Mouse (Mus musculus) embryonic facial prominence, embryonic 13.5 days (tissue): ENCODE data around the gene Ppp1r18. TPM values are rescaled to one million over a fixed set of nuclear protein-coding genes. Genes with fewer than 3 reads are reported as not detected.
A peak's percentile ranks its signal among the peaks of the same experiment; 100 is the strongest.

Source experiments
- ATAC-seq: fragments of 200-750 bp; cut with Nextera tagmentation; 2 replicates; pipeline ENCODE4 v1.8.0; 2017; ENCODE audit warnings: low read depth; ENCODE audit not compliant: insufficient number of reproducible peaks, insufficient read depth, low FRiP score, low TSS enrichment
- H3K27ac ChIP-seq: fragments of 300-500 bp; sonication (generic); 2 replicates; pipeline ENCODE4 v1.5.1; 2015; ENCODE audit warnings: moderate library complexity, mild to moderate bottlenecking, inconsistent platforms
- H3K27me3 ChIP-seq: fragments of 300-500 bp; sonication (generic); 2 replicates; pipeline ENCODE4 v1.6.1; 2015; ENCODE audit warnings: mild to moderate bottlenecking, inconsistent platforms
- H3K36me3 ChIP-seq: fragments of 300-500 bp; sonication (generic); 2 replicates; pipeline ENCODE4 v1.6.1; 2015; ENCODE audit warnings: mild to moderate bottlenecking, inconsistent platforms
- H3K4me1 ChIP-seq: fragments of 300-500 bp; sonication (generic); 2 replicates; pipeline ENCODE4 v1.6.1; 2015; ENCODE audit warnings: inconsistent platforms
- H3K4me2 ChIP-seq: fragments of 300-500 bp; sonication (generic); 2 replicates; pipeline ENCODE4 v1.6.1; 2015; ENCODE audit warnings: moderate library complexity, mild to moderate bottlenecking, inconsistent platforms
- H3K4me3 ChIP-seq: fragments of 300-500 bp; sonication (generic); 2 replicates; pipeline ENCODE4 v1.5.1; 2015; ENCODE audit warnings: mild to moderate bottlenecking, inconsistent platforms
- H3K9ac ChIP-seq: fragments of 300-500 bp; sonication (generic); 2 replicates; pipeline ENCODE4 v1.6.1; 2015; ENCODE audit warnings: mild to moderate bottlenecking, inconsistent platforms
- H3K9me3 ChIP-seq: fragments of 300-500 bp; sonication (generic); 2 replicates; pipeline ENCODE4 v1.6.1; 2016; ENCODE audit warnings: inconsistent platforms
- WGBS: fragments of 180-500 bp; shearing (Covaris S2); methylation state at CpG from one replicate; pipeline ENCODE4 v1.1.7; 2015; ENCODE audit warnings: mixed read lengths; 5-methylcytosine and 5-hydroxymethylcytosine counted together
- polyA plus RNA-seq: library from polyadenylated mRNA; unstranded; fragments of >200 nt; fragmentation: Nextera tagmentation; extraction: Ambion mirVana; gene quantifications from 2 replicates; pipeline ENCODE4 v1.2.1, GENCODE M21; 2015

The Ppp1r18 gene
- polyA plus RNA-seq, 1 experiment from 2014 or later, result 25.4 TPM

GRCm38 (mm10) chr17:35903992-35904355 lies 38.6 kb downstream of the Ppp1r18 start:
- Histone ChIP-seq H3K4me1 (peaks cover 12% of the 10 kb centered on the region), H3K27ac (0 out of 2 replicates have a peak overlapping the region, but pooled peaks have one; percentile 2), H3K9me3 (no peaks in the 10 kb centered on the region), H3K27me3 (no peaks in the 10 kb centered on the region), H3K36me3 (peaks cover 90% of the 10 kb centered on the region), H3K4me2 (no peak overlapping the region), H3K4me3 (no peak overlapping the region), H3K9ac (no peak overlapping the region)
- ATAC-seq, result no peak
- WGBS, result 87% methylated on average over 4 of the region's 4 CpGs

DNA sequence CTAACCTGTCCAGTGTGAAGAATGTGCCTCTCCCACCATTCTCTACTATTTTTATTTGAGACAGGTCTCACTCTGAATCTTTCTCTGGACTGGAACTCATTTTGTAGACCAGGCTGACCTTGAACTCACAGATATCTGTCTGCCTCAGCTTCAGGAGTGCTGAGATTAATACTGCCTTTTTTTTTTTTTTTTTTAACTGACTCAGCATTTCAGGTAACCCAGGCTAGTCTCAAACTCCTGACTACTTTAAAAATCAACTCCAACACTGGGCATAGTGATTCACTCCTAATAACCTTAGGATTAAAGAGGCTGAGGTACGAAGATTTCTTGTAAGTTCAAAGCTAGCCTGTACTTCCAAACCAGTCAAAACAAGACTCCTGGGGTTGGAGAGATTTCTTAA lies 40.2 kb downstream of the Ppp1r18 start:
- Histone ChIP-seq H3K9me3 (no peaks in the 10 kb centered on the region), H3K27me3 (no peaks in the 10 kb centered on the region), H3K27ac (no peak overlapping the region), H3K4me3 (no peak overlapping the region), H3K36me3 (peaks cover 74% of the 10 kb centered on the region), H3K4me1 (peaks cover 20% of the 10 kb centered on the region), H3K9ac (no peak overlapping the region), H3K4me2 (no peak overlapping the region)
- no peak for ATAC-seq
- 98% methylated on average over 1 of the region's 1 CpGs for WGBS

- H3K9me3 ChIP-seq, result no peaks in the 10 kb centered on the region
- H3K4me3 ChIP-seq, result no peak overlapping the region
- peaks cover 72% of the 10 kb centered on the region for H3K36me3 ChIP-seq
- H3K27me3 ChIP-seq, result no peaks in the 10 kb centered on the region
- H3K27ac ChIP-seq, result no peak overlapping the region
- no peak overlapping the region for H3K4me2 ChIP-seq
- peaks cover 20% of the 10 kb centered on the region for H3K4me1 ChIP-seq
- 70% methylated on average over 2 of the region's 2 CpGs for WGBS
- ATAC-seq, result no peak
- no peak overlapping the region for H3K9ac ChIP-seq
Observed at GRCm38 (mm10) chr17:35907609-35908008, 42.2 kb downstream of the Ppp1r18 start.

DNA sequence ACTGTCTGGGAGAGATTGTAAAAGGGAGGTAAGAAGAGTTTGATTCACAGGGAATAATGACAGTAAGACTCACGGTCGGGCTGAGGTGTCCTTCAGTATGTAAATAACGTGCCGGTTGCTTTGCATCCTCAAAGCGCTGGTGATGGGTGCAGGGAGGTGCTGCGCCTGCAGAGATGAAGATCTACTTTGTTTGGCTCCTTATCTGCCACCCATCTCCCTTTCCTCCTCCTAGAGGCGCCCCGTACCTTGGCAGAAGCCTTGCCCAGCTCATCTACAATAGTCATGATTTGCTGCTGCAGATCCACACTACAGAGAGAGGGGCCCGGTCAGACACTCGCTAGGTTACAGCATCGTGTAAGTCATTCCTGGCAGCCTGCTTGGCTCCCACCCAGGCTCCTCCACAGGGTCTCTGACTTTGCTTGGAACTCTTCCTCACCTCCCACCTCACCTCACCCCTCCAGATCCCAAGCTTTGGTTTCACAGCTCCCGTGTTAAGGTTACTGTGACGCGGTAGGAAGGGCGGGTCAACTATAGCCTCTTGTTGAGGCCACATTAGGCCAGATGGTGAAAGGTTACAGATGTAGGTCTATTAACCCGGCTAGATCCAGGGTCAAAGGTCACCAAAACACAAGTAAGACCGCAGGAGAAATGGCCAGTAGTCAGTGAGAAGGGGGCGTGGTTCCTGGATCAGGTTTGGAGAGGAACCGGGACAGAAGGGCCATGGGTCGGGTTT lies 44.0 kb downstream of the Ppp1r18 start:
- H3K27ac ChIP-seq, result peak overlapping the region; percentile 85
- H3K4me2 ChIP-seq, result peak overlapping the region; percentile 85
- H3K4me1 ChIP-seq, result peaks cover 20% of the 10 kb centered on the region
- peaks cover 70% of the 10 kb centered on the region for H3K36me3 ChIP-seq
- peak; percentile 20; the same call in 1 of the 2 replicates for ATAC-seq
- peak overlapping the region; percentile 75 for H3K4me3 ChIP-seq
- 21% methylated on average over 20 of the region's 20 CpGs for WGBS
- no peaks in the 10 kb centered on the region for H3K27me3 ChIP-seq
- H3K9ac ChIP-seq, result peak overlapping the region; percentile 85
- no peaks in the 10 kb centered on the region for H3K9me3 ChIP-seq

GRCm38 (mm10) chr17:35909919-35910369 lies 44.6 kb downstream of the Ppp1r18 start, which contains the start of gene Atat1:
Gene Atat1 (minus strand): TSS chr17:35910075.
- Histone ChIP-seq H3K27me3 (no peaks in the 10 kb centered on the region), H3K9me3 (no peaks in the 10 kb centered on the region), H3K4me2 (peak within 1 kb of the TSS; percentile 85), H3K9ac (peak within 1 kb of the TSS; percentile 85), H3K4me1 (peaks cover 20% of the 10 kb centered on the region), H3K36me3 (peaks cover 70% of the 10 kb centered on the region), H3K4me3 (peak within 1 kb of the TSS; percentile 75), H3K27ac (peak within 1 kb of the TSS; percentile 85)
- 3% methylated on average over 25 of the region's 25 CpGs for WGBS
- peak; percentile 84 for ATAC-seq

DNA sequence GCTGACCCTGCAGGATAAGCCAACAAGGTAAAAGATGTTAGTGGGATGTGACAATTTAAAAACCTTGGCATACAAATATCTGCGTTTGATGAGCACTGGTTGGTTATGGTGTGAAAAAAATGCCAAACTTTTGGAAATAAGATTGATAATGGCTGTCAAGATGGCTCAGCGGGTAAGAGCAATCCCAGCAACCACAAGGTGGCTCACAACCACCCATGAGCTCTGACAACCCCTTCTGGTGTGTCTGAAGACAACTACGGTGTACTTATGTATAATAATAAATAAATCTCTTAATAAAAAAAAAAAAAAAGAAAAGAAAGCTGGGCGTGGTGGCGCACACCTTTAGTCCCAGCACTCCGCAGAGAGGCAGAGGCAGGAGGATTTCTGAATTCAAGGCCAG lies 49.6 kb downstream of the Ppp1r18 start:
- Histone ChIP-seq H3K36me3 (peaks cover 33% of the 10 kb centered on the region), H3K27ac (no peak overlapping the region), H3K4me3 (peak overlapping the region; percentile 72), H3K4me1 (peaks cover 15% of the 10 kb centered on the region), H3K4me2 (peak overlapping the region; percentile 80), H3K9ac (no peak overlapping the region), H3K9me3 (no peaks in the 10 kb centered on the region), H3K27me3 (no peaks in the 10 kb centered on the region)
- ATAC-seq, result no peak
- WGBS, result 87% methylated on average over 6 of the region's 6 CpGs

GRCm38 (mm10) chr17:35915538-35916296 lies 50.3 kb downstream of the Ppp1r18 start:
- Histone ChIP-seq H3K27me3 (no peaks in the 10 kb centered on the region), H3K27ac (peak overlapping the region; percentile 97), H3K4me3 (peak overlapping the region; percentile 72), H3K4me2 (peak overlapping the region; percentile 80), H3K9me3 (no peaks in the 10 kb centered on the region), H3K9ac (peak overlapping the region; percentile 97), H3K4me1 (peaks cover 20% of the 10 kb centered on the region), H3K36me3 (peaks cover 33% of the 10 kb centered on the region)
- 0 out of 2 replicates have a peak, but pooled peaks have one; percentile 1 for ATAC-seq
- WGBS, result 2% methylated on average over 28 of the region's 28 CpGs

DNA sequence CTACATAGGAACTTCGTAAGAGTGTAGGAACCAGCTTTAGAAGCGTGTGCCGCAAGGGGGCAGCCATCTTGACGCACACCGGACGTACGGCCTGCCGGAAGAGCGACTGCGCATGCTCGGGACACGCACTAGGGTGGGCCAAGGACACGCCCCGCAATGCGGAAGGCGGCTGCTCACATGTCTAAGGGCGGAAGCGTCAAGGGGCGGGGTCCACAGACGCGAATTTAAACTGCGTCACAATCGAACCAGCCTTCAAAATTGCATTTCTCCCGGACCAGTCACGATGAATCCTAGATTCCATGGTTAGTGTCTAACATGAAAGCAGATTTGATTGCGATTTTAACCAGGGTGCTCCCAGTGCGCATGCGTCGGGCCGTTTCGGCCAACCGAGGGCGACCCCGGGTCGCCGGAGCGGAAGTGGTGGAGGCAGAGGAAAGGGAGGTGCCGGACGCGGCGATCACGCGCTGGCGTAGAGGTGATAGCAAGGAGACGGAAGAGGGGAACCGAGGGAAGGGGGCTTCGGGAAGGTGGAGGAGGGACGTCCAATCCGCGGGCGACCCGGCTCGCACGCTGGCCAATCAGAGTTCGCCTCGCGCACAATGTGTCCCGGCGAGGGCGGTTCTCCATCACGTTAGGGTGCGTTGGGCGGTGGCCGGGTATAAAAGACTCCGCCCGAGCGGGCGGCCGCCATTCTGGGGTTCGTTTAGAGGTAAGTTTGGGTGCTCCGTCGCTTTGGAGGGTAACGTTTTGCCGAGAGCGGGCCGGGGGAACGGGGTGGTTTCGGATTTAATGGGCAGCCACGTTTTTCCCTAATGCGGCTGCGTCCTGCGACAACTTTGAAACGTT lies 51.1 kb downstream of the Ppp1r18 start, which contains the start of the genes Mrps18b and Ppp1r10:
Gene Mrps18b (minus strand): TSS at position 93 of the 846 bp plus-strand sequence.
Gene Ppp1r10 (plus strand): TSS at position 138 of the 846 bp plus-strand sequence.
- Histone ChIP-seq H3K9me3 (no peaks in the 10 kb centered on the region), H3K27ac (peak within 1 kb of the TSS; percentile 97), H3K4me2 (peak within 1 kb of the TSS; percentile 93), H3K9ac (peak within 1 kb of the TSS; percentile 97), H3K4me1 (peaks cover 23% of the 10 kb centered on the region), H3K4me3 (peak within 1 kb of the TSS; percentile 72), H3K27me3 (no peaks in the 10 kb centered on the region), H3K36me3 (peaks cover 25% of the 10 kb centered on the region)
- peak; percentile 92 for ATAC-seq
- WGBS, result under 1% methylated on average over 83 of the region's 83 CpGs

DNA sequence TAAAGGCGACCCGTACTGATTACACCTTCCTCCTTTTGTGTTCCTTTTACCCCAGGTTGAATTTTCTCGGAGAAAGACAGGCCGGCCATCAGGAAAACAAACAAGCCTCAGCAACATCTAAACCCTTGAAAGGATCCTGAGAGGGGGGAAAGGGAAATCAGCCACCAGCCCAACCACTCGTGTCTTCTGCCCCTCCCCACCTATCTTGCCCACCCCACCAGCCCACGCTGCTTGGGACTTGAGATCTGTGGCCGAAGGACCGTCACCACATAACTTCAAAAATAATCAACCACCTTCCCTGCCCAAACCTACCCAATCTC lies 51.7 kb downstream of the Ppp1r18 start:
- WGBS, result under 1% methylated on average over 8 of the region's 8 CpGs
- Histone ChIP-seq H3K9ac (peak overlapping the region; percentile 97), H3K4me3 (peak overlapping the region; percentile 72), H3K9me3 (no peaks in the 10 kb centered on the region), H3K4me2 (peak overlapping the region; percentile 93), H3K4me1 (peaks cover 26% of the 10 kb centered on the region), H3K27me3 (no peaks in the 10 kb centered on the region), H3K36me3 (peaks cover 21% of the 10 kb centered on the region), H3K27ac (peak overlapping the region; percentile 97)
- ATAC-seq, result no peak

DNA sequence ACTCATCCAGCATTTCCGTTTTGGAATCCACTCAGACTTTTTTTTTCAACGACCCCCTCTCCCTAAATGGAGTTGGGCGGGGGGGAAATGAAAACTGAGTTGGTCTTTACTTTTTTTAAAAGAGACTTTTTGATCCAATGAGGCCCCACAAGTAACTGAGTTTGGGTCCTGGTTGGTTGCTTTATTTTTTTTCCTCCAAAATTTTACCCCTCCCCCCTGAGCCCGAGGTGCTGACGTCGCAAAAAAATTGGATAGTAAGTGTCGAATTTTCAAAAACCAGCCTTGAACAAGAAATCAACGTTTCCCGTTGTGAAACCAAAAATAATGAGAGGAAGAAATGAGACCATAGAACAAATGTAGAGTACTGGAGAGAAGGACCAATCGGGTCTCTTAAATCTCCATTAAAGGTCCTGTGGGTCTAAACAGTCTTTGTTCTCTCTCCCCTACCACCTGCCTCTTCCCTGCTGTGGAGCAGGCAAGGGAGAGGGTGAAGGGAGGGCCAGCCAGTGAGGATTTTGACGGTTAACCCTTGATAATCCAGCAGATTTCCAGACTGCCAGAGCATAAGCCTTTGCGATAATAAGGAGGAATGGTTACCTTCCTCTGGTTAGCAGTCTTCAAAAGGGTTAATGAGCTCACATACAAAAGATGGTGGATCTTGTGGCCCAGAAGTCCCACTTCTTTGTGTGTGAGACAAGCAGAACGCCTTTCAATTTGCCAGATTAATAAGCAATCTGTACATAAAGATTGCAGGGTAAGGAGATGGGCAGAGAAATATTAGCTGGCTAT lies 52.3 kb downstream of the Ppp1r18 start:
- no peaks in the 10 kb centered on the region for H3K27me3 ChIP-seq
- H3K9me3 ChIP-seq, result no peaks in the 10 kb centered on the region
- ATAC-seq, result no peak
- H3K9ac ChIP-seq, result peak overlapping the region; percentile 97
- H3K4me1 ChIP-seq, result peaks cover 26% of the 10 kb centered on the region
- under 1% methylated on average over 13 of the region's 13 CpGs for WGBS
- H3K4me3 ChIP-seq, result peak overlapping the region; percentile 72
- peak overlapping the region; percentile 97 for H3K27ac ChIP-seq
- peak overlapping the region; percentile 93 for H3K4me2 ChIP-seq
- peaks cover 15% of the 10 kb centered on the region for H3K36me3 ChIP-seq
